Mouse (Mus musculus) midbrain, embryonic 16.5 days (tissue): Measurements from ENCODE around the gene Atf6. TPM values are rescaled to one million over a fixed set of nuclear protein-coding genes. Genes with fewer than 3 reads are reported as not detected.

Experiments used
- ATAC-seq: fragments of 200-750 bp; cut with Nextera tagmentation; 2 replicates; pipeline ENCODE4 v1.8.0; 2017; ENCODE audit warnings: moderate TSS enrichment
- H3K27ac ChIP-seq: fragments of 300-500 bp; sonication (generic); 2 replicates; pipeline ENCODE4 v1.5.1; 2014; ENCODE audit warnings: mild to moderate bottlenecking, low read length, mixed read lengths
- H3K27me3 ChIP-seq: fragments of 300-500 bp; sonication (generic); 2 replicates; pipeline ENCODE4 v1.6.1; 2014; ENCODE audit warnings: low read depth, low read length, mixed read lengths; ENCODE audit not compliant: control insufficient read depth, insufficient read depth
- H3K36me3 ChIP-seq: fragments of 300-500 bp; sonication (generic); 2 replicates; pipeline ENCODE4 v1.6.1; 2014; ENCODE audit warnings: mild to moderate bottlenecking, low read length, moderate library complexity, mixed read lengths; ENCODE audit not compliant: control insufficient read depth, insufficient read depth
- H3K4me1 ChIP-seq: fragments of 300-500 bp; sonication (generic); 2 replicates; pipeline ENCODE4 v1.6.1; 2014; ENCODE audit warnings: mild to moderate bottlenecking, low read length, mixed read lengths; ENCODE audit not compliant: control insufficient read depth, insufficient read depth
- H3K4me2 ChIP-seq: fragments of 300-500 bp; sonication (generic); 2 replicates; pipeline ENCODE4 v1.6.1; 2014; ENCODE audit warnings: mild to moderate bottlenecking, low read length, mixed read lengths
- H3K4me3 ChIP-seq: fragments of 300-500 bp; sonication (generic); 2 replicates; pipeline ENCODE4 v1.5.1; 2014; ENCODE audit warnings: low read depth, mild to moderate bottlenecking, low read length, moderate library complexity, mixed read lengths
- H3K9ac ChIP-seq: fragments of 300-500 bp; sonication (generic); 2 replicates; pipeline ENCODE4 v1.6.1; 2014; ENCODE audit warnings: low read depth, low read length, mixed read lengths
- H3K9me3 ChIP-seq: fragments of 300-500 bp; sonication (generic); replicated peaks from 2 replicates; pipeline ENCODE4 v1.6.1; 2014; ENCODE audit warnings: mild to moderate bottlenecking, low read length, mixed read lengths; ENCODE audit not compliant: control insufficient read depth, poor library complexity, severe bottlenecking
- WGBS: fragments of 180-500 bp; shearing (Covaris S2); extraction: QIAGEN DNeasy Blood & Tissue Kit; methylation state at CpG from one replicate; pipeline ENCODE4 v1.1.7; 2014; 5-methylcytosine and 5-hydroxymethylcytosine counted together
- polyA plus RNA-seq: library from polyadenylated mRNA; unstranded; fragments of >200 nt; fragmentation: Nextera tagmentation; extraction: Ambion mirVana; gene quantifications from 2 replicates; pipeline ENCODE4 v1.2.1, GENCODE M21; 2015

Gene Atf6
- polyA plus RNA-seq, 1 experiment from 2014 or later: 8.1 TPM

- Histone ChIP-seq H3K9me3 (no peaks in the 10 kb centered on the region), H3K9ac (no peak overlapping the region), H3K4me3 (no peak overlapping the region), H3K27ac (no peak overlapping the region), H3K4me1 (no peaks in the 10 kb centered on the region), H3K4me2 (no peak overlapping the region), H3K36me3 (no peaks in the 10 kb centered on the region), H3K27me3 (no peaks in the 10 kb centered on the region)
- 86% methylated on average over 2 of the region's 2 CpGs for WGBS
- no peak for ATAC-seq
Measured at GRCm38 (mm10) chr1:170857369-170857768, 10.2 kb downstream of the Atf6 start.

DNA sequence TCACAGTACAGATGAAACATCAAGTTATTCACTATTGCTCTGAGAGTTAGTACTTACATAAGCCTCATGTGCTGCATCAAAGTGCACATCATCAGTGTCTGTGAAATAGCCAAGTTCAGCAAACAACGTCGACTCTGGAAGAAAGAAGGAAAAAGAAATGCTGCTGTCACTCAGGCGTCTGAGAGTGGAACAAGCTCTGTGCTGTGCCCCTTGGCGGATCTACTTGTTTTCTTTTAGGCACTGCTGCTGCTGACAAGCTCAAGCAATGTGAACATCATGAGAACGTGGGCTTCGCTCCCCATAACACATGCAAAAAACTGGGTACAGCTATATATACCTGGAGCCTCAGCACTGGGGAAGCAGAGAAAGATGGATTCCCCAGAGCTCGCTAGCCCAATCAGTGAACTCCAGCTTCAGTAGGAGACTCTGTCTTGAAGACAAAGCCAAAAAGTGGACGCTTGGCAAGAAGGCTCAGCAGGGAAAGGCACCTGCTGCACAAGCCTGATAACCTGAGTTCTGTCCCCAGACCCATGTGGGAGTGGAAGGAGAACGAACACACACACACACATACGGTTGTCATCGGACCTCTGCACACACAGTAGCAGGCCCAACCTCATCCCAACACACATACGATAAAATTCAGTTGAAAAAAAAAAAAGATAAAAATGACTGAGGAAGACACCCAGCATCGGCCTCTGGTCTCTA, 12.4 kb downstream of the Atf6 start:
- 90% methylated on average over 13 of the region's 13 CpGs for WGBS
- Histone ChIP-seq H3K9ac (no peak overlapping the region), H3K4me3 (no peak overlapping the region), H3K9me3 (no peaks in the 10 kb centered on the region), H3K36me3 (peaks cover 3% of the 10 kb centered on the region), H3K27me3 (no peaks in the 10 kb centered on the region), H3K4me1 (no peaks in the 10 kb centered on the region), H3K27ac (no peak overlapping the region), H3K4me2 (no peak overlapping the region)
- ATAC-seq: no peak

DNA sequence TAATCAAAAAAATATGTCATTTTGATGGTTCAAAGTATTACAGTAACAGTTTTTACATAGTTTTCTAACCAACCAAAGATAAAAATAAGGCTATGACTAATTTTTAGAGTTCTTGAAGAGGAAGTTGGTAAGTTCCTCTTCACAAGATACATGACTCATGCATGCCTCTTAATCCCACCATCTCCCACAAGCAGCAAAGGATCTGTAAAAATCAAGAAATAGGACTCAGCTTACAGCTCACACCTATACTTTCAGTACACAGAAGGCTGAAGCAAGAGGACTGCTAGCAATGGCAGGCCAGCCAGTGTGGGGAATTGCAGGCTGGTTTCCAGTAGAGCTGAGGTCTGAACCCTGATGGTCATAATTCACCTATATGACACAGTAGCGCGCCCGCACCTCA, 14.0 kb downstream of the Atf6 start:
- Histone ChIP-seq H3K4me3 (no peak overlapping the region), H3K9ac (no peak overlapping the region), H3K36me3 (peaks cover 4% of the 10 kb centered on the region), H3K27ac (no peak overlapping the region), H3K4me2 (no peak overlapping the region), H3K9me3 (no peaks in the 10 kb centered on the region), H3K4me1 (no peaks in the 10 kb centered on the region), H3K27me3 (no peaks in the 10 kb centered on the region)
- ATAC-seq: no peak
- 98% methylated on average over 3 of the region's 3 CpGs for WGBS

DNA sequence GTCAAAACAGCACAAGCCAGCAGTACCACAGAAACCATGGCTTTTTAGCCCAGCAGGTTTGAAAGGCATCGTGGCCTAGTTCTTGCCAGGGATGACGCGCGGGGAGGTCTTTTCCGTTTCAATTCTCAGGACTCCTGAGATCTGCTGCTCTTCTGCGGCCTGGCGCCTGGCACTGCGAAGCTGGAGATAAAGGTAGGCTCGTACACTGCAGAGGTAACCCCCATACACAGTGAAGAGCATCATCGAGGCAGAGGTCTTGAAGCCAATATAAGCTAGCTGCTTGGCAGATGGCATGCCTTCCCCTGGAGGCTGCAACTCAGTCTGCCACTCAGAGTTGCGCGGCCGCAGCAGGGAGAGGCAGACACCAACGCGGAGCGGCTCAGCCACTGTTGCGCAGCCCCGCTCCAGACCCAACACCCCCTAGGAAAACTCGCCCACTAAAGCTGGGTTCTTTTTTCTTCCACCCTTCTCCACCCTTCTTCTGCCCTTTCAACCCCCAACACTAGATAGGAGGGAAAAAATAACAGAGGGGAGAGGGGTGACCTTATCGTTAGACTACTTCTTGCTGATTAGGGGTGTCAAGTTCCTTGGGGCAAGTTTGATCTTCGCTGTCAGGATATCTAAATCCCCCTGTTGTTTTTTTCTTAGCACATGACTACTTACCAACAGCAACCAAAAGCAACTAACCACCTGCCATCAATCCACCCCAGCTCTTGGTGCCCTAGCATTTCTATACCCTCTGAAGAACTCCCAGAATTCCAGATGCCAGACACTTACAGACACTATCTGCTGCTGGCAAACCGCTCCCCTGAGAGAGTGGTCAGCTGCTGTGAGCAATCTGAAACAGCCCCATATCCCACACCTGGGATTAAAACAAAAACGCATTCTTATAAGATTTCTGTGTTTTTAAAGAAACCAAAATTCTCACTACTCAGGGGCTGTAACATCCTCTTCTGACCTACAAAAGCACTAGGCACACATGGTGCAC, 16.6 kb downstream of the Atf6 start:
- no peaks in the 10 kb centered on the region for H3K27me3 ChIP-seq
- peaks cover 4% of the 10 kb centered on the region for H3K36me3 ChIP-seq
- WGBS: 91% methylated on average over 23 of the region's 23 CpGs
- no peak for ATAC-seq
- no peak overlapping the region for H3K4me2 ChIP-seq
- H3K9ac ChIP-seq: no peak overlapping the region
- H3K4me3 ChIP-seq: no peak overlapping the region
- H3K27ac ChIP-seq: no peak overlapping the region
- no peaks in the 10 kb centered on the region for H3K9me3 ChIP-seq
- H3K4me1 ChIP-seq: no peaks in the 10 kb centered on the region

DNA sequence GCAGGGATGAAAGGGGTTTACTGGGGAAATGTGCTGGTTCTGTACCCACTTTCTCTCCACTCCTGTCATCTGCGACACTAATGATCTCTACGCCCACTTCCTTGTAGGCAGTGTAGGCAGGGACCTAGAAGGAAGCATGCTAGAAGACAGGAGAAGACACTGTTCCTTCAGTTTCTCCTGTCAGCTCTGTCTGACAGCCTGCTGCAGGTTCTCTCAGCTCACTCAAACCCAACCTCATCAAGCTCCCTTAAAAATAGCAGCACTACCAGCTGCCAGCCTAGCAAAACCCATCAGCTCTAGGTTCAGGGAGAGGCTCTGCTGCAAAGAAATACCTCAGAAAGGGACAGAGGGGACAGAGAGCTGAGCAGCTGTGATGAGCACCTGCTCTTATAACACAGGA, 17.6 kb downstream of the Atf6 start:
- ATAC-seq: no peak
- Histone ChIP-seq H3K4me3 (no peak overlapping the region), H3K9me3 (no peaks in the 10 kb centered on the region), H3K27ac (no peak overlapping the region), H3K4me2 (no peak overlapping the region), H3K9ac (no peak overlapping the region), H3K27me3 (no peaks in the 10 kb centered on the region), H3K4me1 (no peaks in the 10 kb centered on the region), H3K36me3 (peaks cover 4% of the 10 kb centered on the region)
- WGBS: 98% methylated on average over 2 of the region's 2 CpGs

DNA sequence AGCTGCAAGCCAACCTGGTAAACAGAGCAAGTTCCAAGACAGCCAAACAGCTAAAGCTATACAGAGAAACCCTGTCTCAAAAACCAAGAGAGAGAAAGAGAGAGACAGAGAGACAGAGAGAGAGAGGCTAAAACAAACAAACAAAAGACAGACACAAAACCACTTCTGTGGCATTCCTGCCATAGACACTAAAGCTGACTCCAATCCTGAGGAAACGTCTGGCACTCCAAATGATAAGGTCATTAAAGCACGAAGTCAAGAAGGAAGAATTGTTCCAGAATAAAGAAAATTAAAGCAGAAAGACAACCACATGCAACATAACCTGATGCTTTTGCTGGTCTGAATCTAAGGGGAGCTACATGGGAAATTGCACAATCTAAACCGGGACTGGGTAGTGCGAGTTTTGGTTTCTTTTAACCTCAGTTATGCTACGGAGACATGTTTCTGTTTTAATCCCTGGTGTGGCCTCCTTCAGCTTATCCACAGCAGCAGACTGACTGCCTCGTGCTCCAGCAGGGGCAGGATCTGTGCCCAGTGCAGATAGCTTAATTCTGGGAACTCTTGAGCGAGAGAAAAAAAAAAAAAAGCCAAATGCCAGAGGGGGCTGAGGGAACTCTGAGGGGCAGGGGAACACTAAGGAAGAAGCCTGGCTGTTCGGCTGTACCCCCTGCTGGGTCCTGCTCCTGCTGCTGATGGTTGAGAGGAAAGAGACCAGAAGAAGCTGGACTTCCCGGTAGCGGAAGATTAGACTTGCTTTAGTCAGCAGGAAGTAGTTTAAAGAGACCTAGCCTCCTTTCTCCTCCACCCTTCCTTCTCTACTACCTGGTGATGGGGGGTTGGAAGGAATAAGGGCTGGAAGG, 21.9 kb downstream of the Atf6 start:
- Histone ChIP-seq H3K27me3 (no peaks in the 10 kb centered on the region), H3K4me1 (no peaks in the 10 kb centered on the region), H3K9ac (no peak overlapping the region), H3K9me3 (no peaks in the 10 kb centered on the region), H3K36me3 (peaks cover 4% of the 10 kb centered on the region), H3K4me3 (no peak overlapping the region), H3K4me2 (no peak overlapping the region), H3K27ac (no peak overlapping the region)
- ATAC-seq: no peak
- WGBS: 43% methylated on average over 10 of the region's 10 CpGs

DNA sequence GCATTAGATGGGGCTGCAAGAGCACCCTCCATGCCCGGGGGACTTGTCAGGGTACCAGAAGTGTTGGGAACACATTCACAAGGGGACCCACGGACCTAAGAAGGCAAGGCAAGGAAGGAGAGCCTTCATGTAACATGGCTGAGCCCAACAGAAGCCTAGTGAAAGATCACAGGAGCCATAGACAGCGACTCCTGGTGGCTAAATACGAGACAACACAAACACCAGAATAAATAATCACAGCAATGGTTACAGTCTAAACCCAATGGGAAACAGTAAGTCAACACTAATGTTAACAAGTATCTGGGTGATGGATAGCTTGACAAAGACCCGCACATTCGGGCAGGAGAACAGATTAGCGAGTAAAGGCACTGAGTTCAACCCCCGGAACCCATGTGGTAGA, 23.2 kb downstream of the Atf6 start:
- Histone ChIP-seq H3K27ac (no peak overlapping the region), H3K27me3 (no peaks in the 10 kb centered on the region), H3K4me1 (no peaks in the 10 kb centered on the region), H3K9me3 (no peaks in the 10 kb centered on the region), H3K9ac (no peak overlapping the region), H3K4me2 (no peak overlapping the region), H3K4me3 (no peak overlapping the region), H3K36me3 (0 out of 2 replicates have a peak, but pooled peaks cover 2% of the 10 kb centered on the region)
- 60% methylated on average over 8 of the region's 8 CpGs for WGBS
- ATAC-seq: no peak

GRCm38 (mm10) chr1:170839685-170840084, 27.9 kb downstream of the Atf6 start:
- Histone ChIP-seq H3K4me2 (no peak overlapping the region), H3K27ac (no peak overlapping the region), H3K36me3 (0 out of 2 replicates have a peak, but pooled peaks cover 5% of the 10 kb centered on the region), H3K9ac (no peak overlapping the region), H3K9me3 (no peaks in the 10 kb centered on the region), H3K27me3 (no peaks in the 10 kb centered on the region), H3K4me1 (no peaks in the 10 kb centered on the region), H3K4me3 (no peak overlapping the region)
- ATAC-seq: no peak
